Mouse (Mus musculus) heart, adult 2 months (tissue): Measurements from ENCODE around the gene Cpxm2.

Experiments
- CTCF ChIP-seq: fragments of 200-600 bp; IDR thresholded peaks from 2 replicates; pipeline ENCODE4 v1.8.1; 2022; ENCODE audit warnings: antibody characterized with exemption, mild to moderate bottlenecking, moderate library complexity
- POLR2A ChIP-seq: fragments of 200-500 bp; IDR thresholded peaks from 2 replicates; pipeline ENCODE4 v1.6.1; 2011; ENCODE audit warnings: mild to moderate bottlenecking, low read depth, low read length, control low read depth; ENCODE audit not compliant: insufficient read depth

GRCm38 (mm10) chr7:132153725-132154147 is 803 bp downstream of the Cpxm2 start:
- TF ChIP-seq CTCF = no peak
- no peak for TF ChIP-seq POLR2A
